Mouse (Mus musculus) 3T3-L1 (cell line): ENCODE data around the gene Zpbp.

Source experiments
- DNase-seq: peaks from one replicate; pipeline ENCODE4 v3.0.0-alpha.2; 2015; ENCODE audit warnings: low read depth, low spot score

The Zpbp gene

GRCm38 (mm10) chr11:11461635-11462560 lies at the start of gene Zpbp, which contains the start of gene Spata48:
TSS of gene Zpbp (minus strand) at chr11:11462408.
TSS of gene Spata48 (plus strand) at chr11:11462094.
- DNase-seq = peak; percentile 96

- DNase-seq = no peak
Measured at GRCm38 (mm10) chr11:11509413-11509812, 47.2 kb upstream of the Zpbp start.

DNA sequence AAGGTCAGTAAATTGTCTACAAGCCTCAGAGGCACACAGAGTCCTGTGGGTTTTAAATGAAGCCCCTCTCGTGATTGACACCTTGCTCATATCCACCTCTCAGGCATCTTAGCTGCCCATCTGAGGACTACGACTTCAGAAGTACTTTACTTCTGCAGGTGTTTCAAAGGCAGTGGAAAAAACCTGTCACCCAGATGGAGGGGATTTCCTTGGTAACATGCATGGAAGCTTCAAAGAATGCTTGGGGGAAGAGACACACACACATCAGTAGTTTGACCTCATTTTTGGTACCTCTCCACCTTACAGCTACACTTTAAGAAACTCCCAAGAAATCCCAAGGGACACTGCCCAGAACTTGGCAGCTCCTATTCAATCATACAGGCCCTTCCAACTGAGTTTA lies 44.0 kb upstream of the Zpbp start:
- no peak for DNase-seq

DNA sequence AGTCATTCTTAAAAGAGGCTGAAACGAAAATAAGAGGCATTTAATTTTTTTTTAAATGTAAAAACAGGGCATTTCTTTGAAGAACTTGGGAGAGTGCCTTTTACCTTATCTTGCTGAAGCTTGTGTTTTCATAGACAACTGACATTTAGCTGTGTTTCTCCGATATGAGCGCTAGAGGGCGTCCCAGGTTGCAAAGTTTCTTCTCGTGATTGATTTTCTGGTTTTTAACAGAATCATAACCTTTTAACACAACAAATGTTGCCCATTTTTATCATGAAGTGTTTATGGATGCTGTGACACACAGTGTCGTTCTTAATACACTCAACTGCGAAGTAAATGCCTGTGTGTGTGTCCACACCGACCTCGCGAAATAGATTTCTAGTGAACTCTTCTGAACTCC lies 37.7 kb upstream of the Zpbp start:
- peak; percentile 53 for DNase-seq

- no peak for DNase-seq
Measured at GRCm38 (mm10) chr11:11495697-11496096, 33.5 kb upstream of the Zpbp start.

- DNase-seq = no peak
Measured at GRCm38 (mm10) chr11:11492044-11492443, 29.8 kb upstream of the Zpbp start.

DNA sequence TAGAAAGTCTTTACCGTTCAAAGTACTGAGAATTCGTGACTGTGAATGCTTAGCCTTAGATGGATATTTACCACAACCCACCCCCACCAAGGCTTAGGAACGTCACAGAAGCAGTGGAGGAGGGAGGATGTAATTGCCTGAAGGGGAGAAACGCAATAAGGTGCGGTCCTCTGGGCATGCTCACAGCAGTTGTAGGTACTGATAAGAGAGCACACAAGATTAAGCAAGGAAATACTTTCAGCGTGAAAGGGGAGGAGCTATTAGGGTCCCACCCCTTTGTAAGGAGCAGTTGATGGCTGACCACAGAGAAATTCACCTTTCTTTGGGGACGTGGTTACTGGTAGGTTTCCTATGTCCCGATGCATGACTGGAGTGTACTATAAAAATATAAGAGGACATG lies 22.2 kb upstream of the Zpbp start:
- DNase-seq = no peak

- DNase-seq = no peak
Measured at GRCm38 (mm10) chr11:11468924-11469323, 6.7 kb upstream of the Zpbp start.

DNA sequence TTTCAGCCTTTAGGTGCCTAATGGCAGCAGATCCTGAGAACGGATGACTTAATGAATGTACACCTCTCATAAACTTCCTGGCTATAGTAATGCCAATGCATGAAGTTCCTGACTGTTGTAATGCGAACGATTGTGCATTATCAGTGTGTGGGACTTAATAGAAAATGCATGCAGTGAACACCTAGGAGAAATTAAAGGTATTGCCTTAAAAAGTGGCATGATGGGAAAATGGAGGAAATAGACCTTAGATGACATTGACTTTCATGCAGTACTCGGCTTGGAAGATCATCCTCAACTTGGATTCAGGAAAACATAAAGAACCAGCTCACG lies 318 bp upstream of the Zpbp start:
- no peak for DNase-seq

DNA sequence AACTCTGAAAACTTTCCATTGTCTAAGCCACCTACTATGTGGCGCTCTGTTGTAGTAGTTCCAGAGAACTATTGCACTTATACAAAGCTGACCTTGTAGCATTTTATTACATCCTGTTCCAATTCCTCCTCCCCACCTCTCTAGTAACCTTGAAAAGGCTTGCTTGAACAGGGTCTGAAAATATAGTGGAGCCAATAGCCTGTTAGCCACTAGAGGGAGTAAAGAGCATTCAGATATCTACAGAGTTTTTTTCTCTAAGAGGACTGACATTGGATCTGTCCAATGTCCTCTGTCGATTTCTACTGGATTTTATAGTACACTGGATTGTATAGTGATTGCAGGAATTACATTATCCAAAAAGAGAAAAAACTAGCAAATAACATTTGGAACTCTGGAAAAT lies 7.2 kb downstream of the Zpbp start:
- peak; percentile 69 for DNase-seq

DNA sequence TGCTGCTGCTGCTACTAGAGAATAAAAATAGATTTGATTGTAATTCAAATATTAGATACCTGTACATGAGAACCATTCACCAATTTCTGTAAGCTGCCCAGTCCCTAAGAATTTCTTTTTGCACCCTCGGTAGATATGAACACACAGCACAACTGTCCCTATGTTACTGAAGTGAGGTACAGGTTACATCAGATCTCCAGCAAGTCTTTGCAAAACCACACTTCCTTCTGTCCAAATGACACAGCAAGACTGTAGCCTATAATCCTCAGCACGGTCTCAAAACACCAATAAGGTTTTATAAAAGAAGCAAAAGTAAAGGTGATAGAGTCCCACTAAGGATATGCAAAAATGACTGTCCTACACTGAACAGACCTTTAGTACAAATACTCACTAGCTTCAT lies 44.9 kb downstream of the Zpbp start:
- DNase-seq = no peak

GRCm38 (mm10) chr11:11414188-11414587 lies 48.0 kb downstream of the Zpbp start:
- DNase-seq = no peak

DNA sequence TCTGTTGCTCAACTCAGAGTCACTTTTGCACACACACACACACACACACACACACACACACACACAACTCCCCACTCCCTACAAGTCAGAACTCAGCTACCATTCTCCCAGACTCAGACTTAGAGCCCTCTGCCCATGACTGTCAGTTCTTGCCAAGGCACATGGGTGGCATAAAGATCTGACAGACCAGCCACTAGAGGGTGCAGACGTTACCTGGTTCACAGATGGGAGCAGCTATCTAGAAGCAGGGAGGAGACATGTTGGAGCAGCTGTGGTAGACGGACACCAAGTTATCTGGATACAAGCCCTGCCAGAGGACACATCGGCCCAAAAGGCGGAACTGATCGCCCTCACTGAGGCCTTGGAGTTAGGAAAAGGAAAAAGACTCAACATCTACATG lies 67.5 kb downstream of the Zpbp start:
- peak; percentile 2 for DNase-seq

GRCm38 (mm10) chr11:11393164-11393563 lies 69.0 kb downstream of the Zpbp start:
- DNase-seq = no peak

- DNase-seq = no peak
Measured at GRCm38 (mm10) chr11:11371305-11371704, 90.9 kb downstream of the Zpbp start.

DNA sequence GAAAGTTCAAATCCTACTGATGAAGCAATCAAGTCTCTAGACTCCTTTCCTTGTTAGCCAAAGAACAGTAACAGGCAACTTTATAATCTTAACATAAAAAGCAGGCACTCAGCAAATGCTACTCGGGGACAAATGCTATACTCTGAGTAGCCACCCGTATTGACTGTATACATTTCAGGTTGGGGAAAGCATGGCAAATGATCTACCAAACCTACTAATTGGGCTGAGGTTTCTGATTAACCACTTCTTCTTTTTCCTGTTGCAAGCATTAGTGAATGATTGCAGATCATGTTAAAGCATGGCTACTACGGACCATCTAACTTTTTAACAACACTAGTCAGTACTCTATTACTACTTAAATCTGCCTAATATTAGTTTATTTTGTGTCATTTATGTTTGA lies 178.7 kb downstream of the Zpbp start:
- DNase-seq = no peak

- no peak for DNase-seq
Measured at GRCm38 (mm10) chr11:11280128-11280527, 182.1 kb downstream of the Zpbp start.

DNA sequence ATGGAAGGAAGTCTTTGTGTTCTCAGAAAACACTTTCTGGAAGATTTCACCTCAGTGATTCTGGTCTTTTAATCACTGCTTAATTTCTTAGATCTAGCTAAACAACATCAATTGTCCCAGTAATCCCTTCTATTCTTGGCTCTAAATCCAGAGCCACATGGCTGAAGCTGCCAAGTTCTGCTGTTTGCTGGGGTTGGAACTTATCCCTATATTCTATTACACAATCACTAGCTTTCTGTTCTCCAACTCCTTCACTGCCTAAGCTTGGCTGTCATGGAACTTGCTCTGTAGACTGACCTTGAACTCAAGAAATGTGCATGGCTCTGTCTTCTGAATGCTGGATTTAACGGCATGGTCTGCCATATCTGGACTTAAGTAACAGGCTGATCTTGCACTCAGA lies 204.9 kb downstream of the Zpbp start:
- DNase-seq = no peak

DNA sequence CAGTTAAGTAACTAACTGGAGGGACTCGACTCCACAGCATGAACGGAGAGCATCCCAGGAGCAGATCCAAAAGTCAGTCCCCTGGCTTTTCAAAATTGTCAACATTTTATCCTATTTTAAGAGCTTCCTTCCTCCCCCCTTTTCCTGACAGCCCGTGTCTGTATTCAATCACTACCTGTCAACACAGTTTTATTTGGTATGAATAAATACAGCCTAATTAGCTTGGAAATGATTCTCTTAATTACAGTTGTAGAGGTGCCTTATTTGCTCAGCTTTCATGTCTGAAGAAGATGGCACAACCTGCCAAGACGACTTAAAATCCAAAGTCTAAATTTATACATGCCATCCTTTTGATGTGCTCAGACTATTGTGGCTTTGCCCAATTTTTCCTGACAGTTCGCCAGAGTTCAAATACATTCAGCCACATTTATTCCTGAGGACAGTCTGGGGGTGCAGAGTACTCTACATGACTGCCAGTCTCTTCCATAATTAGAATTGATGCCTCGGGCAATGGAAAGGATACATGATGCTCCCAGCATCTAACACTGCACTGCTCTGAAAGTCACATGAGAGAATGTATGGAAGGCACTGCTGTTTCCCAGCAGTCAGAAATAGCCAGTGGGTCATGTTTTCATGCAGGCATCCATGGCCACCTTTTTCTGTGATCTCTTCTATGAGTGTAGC lies 219.4 kb downstream of the Zpbp start:
- DNase-seq = no peak

DNA sequence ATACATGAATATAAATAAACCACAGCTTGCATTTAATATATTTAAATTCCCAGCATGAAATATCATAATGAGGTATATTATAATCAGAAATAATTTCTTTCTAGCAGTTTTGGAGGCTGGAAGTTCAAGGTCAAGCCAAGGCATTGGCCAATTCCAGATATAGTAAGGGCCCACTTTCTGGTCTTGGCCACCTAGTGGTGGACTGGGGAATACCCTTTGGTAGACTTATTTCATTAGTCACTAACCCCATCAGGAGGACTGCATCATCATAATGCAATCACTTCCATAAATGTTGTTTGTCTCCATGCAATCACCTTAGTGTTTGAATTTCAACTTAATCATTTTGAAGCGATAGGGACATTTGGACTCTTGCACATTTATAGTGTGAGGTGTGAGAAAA lies 222.9 kb downstream of the Zpbp start:
- peak; percentile 26 for DNase-seq
